Mouse (Mus musculus): ENCODE data around the gene Lsmem1. TPM values are rescaled to one million over a fixed set of nuclear protein-coding genes. Genes with fewer than 3 reads are reported as not detected.

Gene Lsmem1
- polyA plus RNA-seq (2014; fragmentation: Illumina TruSeq; extraction: RNeasy Lipid Tissue Mini Kit (QIAGEN cat#74804); ENCODE audit: low read depth, low replicate concordance), result not detected

DNA sequence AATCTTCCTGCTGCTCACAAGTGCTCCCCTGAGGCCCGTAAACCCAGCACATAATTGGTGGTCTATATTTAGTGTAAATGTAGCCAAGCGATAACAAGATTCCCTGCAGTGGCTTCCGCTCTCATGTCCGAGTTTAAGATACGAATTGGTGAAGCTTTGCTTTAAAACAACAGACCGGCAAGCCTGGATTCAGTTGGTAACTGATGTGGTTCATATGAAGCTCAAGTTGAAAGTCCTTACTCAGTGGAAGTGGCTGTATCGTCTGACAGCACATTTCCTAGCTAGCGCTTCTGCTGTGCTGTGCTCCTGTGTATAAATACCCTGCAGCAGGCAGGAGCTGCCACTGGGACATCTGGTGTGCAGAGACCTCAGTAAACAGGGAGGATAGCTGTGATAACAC, at the start of gene Lsmem1:
Lsmem1 (minus strand) TSS at position 189 of the 400 bp plus-strand sequence.

GRCm38 (mm10) chr12:40248454-40249180, 49.3 kb upstream of the Lsmem1 start, which contains the start of gene Ifrd1:
Ifrd1 (minus strand) TSS chr12:40248504.

DNA sequence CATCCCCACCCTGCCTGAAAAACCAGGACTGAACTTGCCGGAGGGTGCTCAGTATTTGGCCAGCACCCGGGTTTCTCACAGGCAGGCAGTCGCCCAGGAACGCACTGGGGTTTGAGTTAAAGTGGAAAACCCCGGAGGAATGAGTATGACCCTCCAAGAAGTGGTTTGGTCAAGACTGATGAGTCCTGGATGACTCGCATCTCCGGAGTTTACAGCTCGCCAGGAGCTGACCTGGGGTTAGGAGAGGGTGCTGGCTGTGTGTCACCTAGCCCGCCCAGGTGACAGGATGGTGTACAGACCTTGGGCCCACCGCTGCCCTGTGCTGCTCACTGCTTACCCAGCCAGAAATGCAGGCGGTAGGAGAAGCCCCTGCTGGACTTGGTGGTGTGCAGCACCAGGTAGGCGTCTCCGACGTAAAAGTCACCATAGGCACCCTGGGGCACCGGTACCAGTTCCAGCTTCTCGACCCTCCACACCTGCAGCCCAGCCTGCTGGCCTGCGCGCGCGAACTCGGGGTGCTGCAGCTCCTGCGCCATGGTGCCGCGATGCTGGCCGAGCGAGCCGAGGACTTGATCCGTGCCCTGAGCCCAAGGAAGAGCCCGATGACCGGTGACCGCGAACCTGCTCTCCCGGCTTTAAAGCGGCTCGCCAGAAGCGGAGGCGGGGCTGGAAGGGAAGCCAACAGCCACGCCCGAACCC, 65.6 kb downstream of the Lsmem1 start, which contains the start of gene Scin:
Scin (minus strand) TSS at position 656 of the 699 bp plus-strand sequence.

Other genes starting within 250 kb of the Lsmem1 start
- gene Arl4a, start 161.5 kb downstream of the Lsmem1 start, polyA plus RNA-seq (2014; fragmentation: Illumina TruSeq; extraction: RNeasy Lipid Tissue Mini Kit (QIAGEN cat#74804); ENCODE audit: low read depth, low replicate concordance), result 105 TPM
- not detected for gene Scin, start 65.3 kb downstream of the Lsmem1 start, polyA plus RNA-seq (2014; fragmentation: Illumina TruSeq; extraction: RNeasy Lipid Tissue Mini Kit (QIAGEN cat#74804); ENCODE audit: low read depth, low replicate concordance)
- gene Ifrd1, start 49.0 kb upstream of the Lsmem1 start, polyA plus RNA-seq (2014; fragmentation: Illumina TruSeq; extraction: RNeasy Lipid Tissue Mini Kit (QIAGEN cat#74804); ENCODE audit: low read depth, low replicate concordance), result 68.0 TPM
- 28.8 TPM for gene Zfp277, start 246.4 kb upstream of the Lsmem1 start, polyA plus RNA-seq (2014; fragmentation: Illumina TruSeq; extraction: RNeasy Lipid Tissue Mini Kit (QIAGEN cat#74804); ENCODE audit: low read depth, low replicate concordance)
- 14.7 TPM for gene Dock4, start 246.5 kb upstream of the Lsmem1 start, polyA plus RNA-seq (2014; fragmentation: Illumina TruSeq; extraction: RNeasy Lipid Tissue Mini Kit (QIAGEN cat#74804); ENCODE audit: low read depth, low replicate concordance)

All from liver, adult 10 weeks (tissue).